Mouse (Mus musculus): Measurements from ENCODE around the gene Coq7. TPM values are rescaled to one million over a fixed set of nuclear protein-coding genes. Genes with fewer than 3 reads are reported as not detected.

Coq7 gene
- polyA plus RNA-seq, 1 experiment from 2014 or later: 111 TPM

- ATAC-seq (ENCODE audit: low FRiP score): no peak
- Histone ChIP-seq H3K36me3 (ENCODE audit: control insufficient read depth, insufficient read depth, low read length) (no peaks in the 10 kb centered on the region), H3K4me2 (no peak overlapping the region), H3K27ac (ENCODE audit: low read depth, low read length) (no peak overlapping the region), H3K4me1 (ENCODE audit: control insufficient read depth, insufficient read depth, low read length) (no peaks in the 10 kb centered on the region), H3K9ac (ENCODE audit: low read length) (no peak overlapping the region), H3K9me3 (ENCODE audit: control insufficient read depth, low read length) (no peaks in the 10 kb centered on the region), H3K27me3 (ENCODE audit: control insufficient read depth, insufficient read depth, low read length) (no peaks in the 10 kb centered on the region), H3K4me3 (ENCODE audit: low read depth, low read length) (no peak overlapping the region)
- no peak for DNase-seq (ENCODE audit: low spot score, missing footprints)
- 91% methylated on average over 4 of the region's 4 CpGs for WGBS
Observed at GRCm38 (mm10) chr7:118544128-118544527, 11.0 kb upstream of the Coq7 start.

- 81% methylated on average over 4 of the region's 4 CpGs for WGBS
- H3K27me3 ChIP-seq (ENCODE audit: control insufficient read depth, insufficient read depth, low read length): no peaks in the 10 kb centered on the region
- ATAC-seq (ENCODE audit: low FRiP score): no peak
- H3K9ac ChIP-seq (ENCODE audit: low read length): no peak overlapping the region
- no peak overlapping the region for H3K4me2 ChIP-seq
- DNase-seq (ENCODE audit: low spot score, missing footprints): no peak
- peaks cover 4% of the 10 kb centered on the region; the same call in 1 of the 2 replicates for H3K4me1 ChIP-seq (ENCODE audit: control insufficient read depth, insufficient read depth, low read length)
- H3K36me3 ChIP-seq (ENCODE audit: control insufficient read depth, insufficient read depth, low read length): no peaks in the 10 kb centered on the region
- no peak overlapping the region for H3K27ac ChIP-seq (ENCODE audit: low read depth, low read length)
- H3K9me3 ChIP-seq (ENCODE audit: control insufficient read depth, low read length): no peaks in the 10 kb centered on the region
- H3K4me3 ChIP-seq (ENCODE audit: low read depth, low read length): no peak overlapping the region
Observed at GRCm38 (mm10) chr7:118535076-118535475, 1.9 kb upstream of the Coq7 start.

- H3K36me3 ChIP-seq (ENCODE audit: control insufficient read depth, insufficient read depth, low read length): no peaks in the 10 kb centered on the region
- ATAC-seq (ENCODE audit: low FRiP score) (no peak), DNase-seq (ENCODE audit: low spot score, missing footprints) (no peak)
- H3K27me3 ChIP-seq (ENCODE audit: control insufficient read depth, insufficient read depth, low read length): no peaks in the 10 kb centered on the region
- no peak overlapping the region for H3K4me3 ChIP-seq (ENCODE audit: low read depth, low read length)
- 79% methylated on average over 3 of the region's 3 CpGs for WGBS
- H3K4me1 ChIP-seq (ENCODE audit: control insufficient read depth, insufficient read depth, low read length): peaks cover 4% of the 10 kb centered on the region; the same call in 1 of the 2 replicates
- H3K27ac ChIP-seq (ENCODE audit: low read depth, low read length): no peak overlapping the region
- H3K4me2 ChIP-seq: no peak overlapping the region
- no peak overlapping the region for H3K9ac ChIP-seq (ENCODE audit: low read length)
- H3K9me3 ChIP-seq (ENCODE audit: control insufficient read depth, low read length): no peaks in the 10 kb centered on the region
Observed at GRCm38 (mm10) chr7:118534326-118534725, 1.2 kb upstream of the Coq7 start.

GRCm38 (mm10) chr7:118532519-118533177 lies 508 bp downstream of the Coq7 start:
- H3K27ac ChIP-seq (ENCODE audit: low read depth, low read length): peak overlapping the region; percentile 96
- peak overlapping the region; percentile 86 for H3K9ac ChIP-seq (ENCODE audit: low read length)
- no peaks in the 10 kb centered on the region for H3K36me3 ChIP-seq (ENCODE audit: control insufficient read depth, insufficient read depth, low read length)
- no peaks in the 10 kb centered on the region for H3K9me3 ChIP-seq (ENCODE audit: control insufficient read depth, low read length)
- WGBS: 1% methylated on average over 36 of the region's 36 CpGs
- ATAC-seq (ENCODE audit: low FRiP score): peak; percentile 96
- H3K4me1 ChIP-seq (ENCODE audit: control insufficient read depth, insufficient read depth, low read length): peaks cover 4% of the 10 kb centered on the region; the same call in 1 of the 2 replicates
- H3K4me3 ChIP-seq (ENCODE audit: low read depth, low read length): peak overlapping the region; percentile 69
- peak overlapping the region; percentile 59 for H3K4me2 ChIP-seq
- DNase-seq (ENCODE audit: low spot score, missing footprints): no peak
- H3K27me3 ChIP-seq (ENCODE audit: control insufficient read depth, insufficient read depth, low read length): no peaks in the 10 kb centered on the region

- H3K9ac ChIP-seq (ENCODE audit: low read length): no peak overlapping the region
- H3K4me1 ChIP-seq (ENCODE audit: control insufficient read depth, insufficient read depth, low read length): peaks cover under 1% of the 10 kb centered on the region; the same call in 1 of the 2 replicates
- WGBS: 91% methylated on average over 4 of the region's 4 CpGs
- no peaks in the 10 kb centered on the region for H3K27me3 ChIP-seq (ENCODE audit: control insufficient read depth, insufficient read depth, low read length)
- no peak overlapping the region for H3K4me3 ChIP-seq (ENCODE audit: low read depth, low read length)
- H3K27ac ChIP-seq (ENCODE audit: low read depth, low read length): no peak overlapping the region
- ATAC-seq (ENCODE audit: low FRiP score) (no peak), DNase-seq (ENCODE audit: low spot score, missing footprints) (no peak)
- no peaks in the 10 kb centered on the region for H3K9me3 ChIP-seq (ENCODE audit: control insufficient read depth, low read length)
- peaks cover 8% of the 10 kb centered on the region; the same call in 1 of the 2 replicates for H3K36me3 ChIP-seq (ENCODE audit: control insufficient read depth, insufficient read depth, low read length)
- no peak overlapping the region for H3K4me2 ChIP-seq
Observed at GRCm38 (mm10) chr7:118526967-118527366, 6.2 kb downstream of the Coq7 start.

GRCm38 (mm10) chr7:118522077-118522476 lies 11.1 kb downstream of the Coq7 start:
- Histone ChIP-seq H3K4me2 (no peak overlapping the region), H3K9ac (ENCODE audit: low read length) (no peak overlapping the region), H3K27ac (ENCODE audit: low read depth, low read length) (no peak overlapping the region), H3K27me3 (ENCODE audit: control insufficient read depth, insufficient read depth, low read length) (no peaks in the 10 kb centered on the region), H3K9me3 (ENCODE audit: control insufficient read depth, low read length) (no peaks in the 10 kb centered on the region), H3K36me3 (ENCODE audit: control insufficient read depth, insufficient read depth, low read length) (peaks cover 8% of the 10 kb centered on the region; the same call in 1 of the 2 replicates), H3K4me1 (ENCODE audit: control insufficient read depth, insufficient read depth, low read length) (no peaks in the 10 kb centered on the region), H3K4me3 (ENCODE audit: low read depth, low read length) (no peak overlapping the region)
- ATAC-seq (ENCODE audit: low FRiP score) (no peak), DNase-seq (ENCODE audit: low spot score, missing footprints) (no peak)
- WGBS: 82% methylated on average over 5 of the region's 5 CpGs

- WGBS: 87% methylated on average over 8 of the region's 8 CpGs
- no peak for ATAC-seq (ENCODE audit: low FRiP score)
- Histone ChIP-seq H3K4me3 (ENCODE audit: low read depth, low read length) (no peak overlapping the region), H3K4me2 (no peak overlapping the region), H3K9me3 (ENCODE audit: control insufficient read depth, low read length) (no peaks in the 10 kb centered on the region), H3K36me3 (ENCODE audit: control insufficient read depth, insufficient read depth, low read length) (0 out of 2 replicates have a peak, but pooled peaks cover 2% of the 10 kb centered on the region), H3K9ac (ENCODE audit: low read length) (no peak overlapping the region), H3K4me1 (ENCODE audit: control insufficient read depth, insufficient read depth, low read length) (no peaks in the 10 kb centered on the region), H3K27me3 (ENCODE audit: control insufficient read depth, insufficient read depth, low read length) (no peaks in the 10 kb centered on the region), H3K27ac (ENCODE audit: low read depth, low read length) (no peak overlapping the region)
- no peak for DNase-seq (ENCODE audit: low spot score, missing footprints)
Observed at GRCm38 (mm10) chr7:118519661-118520060, 13.5 kb downstream of the Coq7 start.

GRCm38 (mm10) chr7:118518687-118519086 lies 14.5 kb downstream of the Coq7 start:
- Histone ChIP-seq H3K4me1 (ENCODE audit: control insufficient read depth, insufficient read depth, low read length) (no peaks in the 10 kb centered on the region), H3K9ac (ENCODE audit: low read length) (no peak overlapping the region), H3K4me2 (no peak overlapping the region), H3K36me3 (ENCODE audit: control insufficient read depth, insufficient read depth, low read length) (0 out of 2 replicates have a peak, but pooled peaks cover 2% of the 10 kb centered on the region), H3K4me3 (ENCODE audit: low read depth, low read length) (no peak overlapping the region), H3K27ac (ENCODE audit: low read depth, low read length) (no peak overlapping the region), H3K9me3 (ENCODE audit: control insufficient read depth, low read length) (no peaks in the 10 kb centered on the region), H3K27me3 (ENCODE audit: control insufficient read depth, insufficient read depth, low read length) (no peaks in the 10 kb centered on the region)
- ATAC-seq (ENCODE audit: low FRiP score): peak; percentile 88
- DNase-seq (ENCODE audit: low spot score, missing footprints): peak; percentile 98
- 2% methylated on average over 18 of the region's 18 CpGs for WGBS

- Histone ChIP-seq H3K4me2 (no peak overlapping the region), H3K9ac (ENCODE audit: low read length) (no peak overlapping the region), H3K36me3 (ENCODE audit: control insufficient read depth, insufficient read depth, low read length) (no peaks in the 10 kb centered on the region), H3K27ac (ENCODE audit: low read depth, low read length) (no peak overlapping the region), H3K27me3 (ENCODE audit: control insufficient read depth, insufficient read depth, low read length) (no peaks in the 10 kb centered on the region), H3K4me3 (ENCODE audit: low read depth, low read length) (no peak overlapping the region), H3K9me3 (ENCODE audit: control insufficient read depth, low read length) (no peaks in the 10 kb centered on the region), H3K4me1 (ENCODE audit: control insufficient read depth, insufficient read depth, low read length) (no peaks in the 10 kb centered on the region)
- peak; percentile 87 for DNase-seq (ENCODE audit: low spot score, missing footprints)
- WGBS: 74% methylated on average over 2 of the region's 2 CpGs
- ATAC-seq (ENCODE audit: low FRiP score): peak; percentile 61; the same call in 1 of the 2 replicates
Observed at GRCm38 (mm10) chr7:118517819-118518218, 15.3 kb downstream of the Coq7 start.

All from midbrain, embryonic 11.5 days (tissue).